Mouse (Mus musculus): ENCODE measurements around the gene Shc3. TPM values are rescaled to one million over a fixed set of nuclear protein-coding genes. Genes with fewer than 3 reads are reported as not detected.
A peak's percentile ranks its signal among the peaks of the same experiment; 100 is the strongest.

Shc3 gene
- total and polyA plus RNA-seq, 3 experiments: 0.15 to 0.40 TPM; not detected in 1

GRCm38 (mm10) chr13:51391359-51391916 is 177.8 kb downstream of the Shc3 start:
- H3K9me3 ChIP-seq (replicated peaks; ENCODE audit: low read length): peaks cover 21% of the 10 kb centered on the region
- peak overlapping the region; percentile 68 for H3K9ac ChIP-seq (ENCODE audit: insufficient read depth, low read depth)
- dilution Hi-C loops (cut with MboI; ENCODE audit: extremely low pct_ligation_motif_present, extremely low pct_unique_long_range_greater_than_20kb, low sequenced_read_pairs): no loop called here
- H3K27me3 ChIP-seq (replicated peaks): no peaks in the 10 kb centered on the region
- H3K36me3 ChIP-seq (replicated peaks in 1 of 2; ENCODE audit: control insufficient read depth in 1 of 2, insufficient read depth in 1 of 2, low read length in 1 of 2): no peaks in the 10 kb centered on the region
- no peaks in the 10 kb centered on the region for H3K79me2 ChIP-seq (replicated peaks; ENCODE audit: control insufficient read depth, extremely low read depth, insufficient read depth, poor library complexity, severe bottlenecking)
- in situ Hi-C loops (cut with MboI; ENCODE audit: low pct_ligation_motif_present, low pct_unique_long_range_greater_than_20kb, low sequenced_read_pairs): loop anchor here (5.0 kb wide), 1 partner anchor 69 kb away; no protein-coding TSS in a partner anchor
- H3K4me3 ChIP-seq (replicated peaks in 1 of 3; ENCODE audit: low read depth in 2 of 3, low read length in 2 of 3, poor library complexity in 1 of 3): peak overlapping the region; percentile 10 to 32 (median 29)
- TF ChIP-seq IRF4 (IDR thresholded peaks at IDR 0.05; ENCODE audit: low read depth, low read length) (peak; percentile 87), NELFE (IDR thresholded peaks at IDR 0.05; ENCODE audit: low read depth, low read length) (no peak; the same call in none of the 2 replicates), HCFC1 (IDR thresholded peaks at IDR 0.05; ENCODE audit: low read depth, low read length) (peak; percentile 48; the same call in 1 of the 2 replicates), MAX (IDR thresholded peaks at IDR 0.05; ENCODE audit: low read length) (peak; percentile 73), UBTF (IDR thresholded peaks at IDR 0.05; ENCODE audit: low read depth, low read length) (no peak), EP300 (IDR thresholded peaks at IDR 0.05; ENCODE audit: low read length) (peak; percentile 96), ZC3H11A (IDR thresholded peaks at IDR 0.05; ENCODE audit: low read depth, low read length) (no peak), ZNF384 (IDR thresholded peaks at IDR 0.05; ENCODE audit: low read depth, low read length) (no peak), USF2 (conservative IDR thresholded peaks at IDR 0.05; ENCODE audit: low read depth, low read length) (no peak), ZKSCAN1 (IDR thresholded peaks at IDR 0.05; ENCODE audit: borderline replicate concordance, low read depth, low read length) (no peak), MAZ (IDR thresholded peaks at IDR 0.05; ENCODE audit: low read depth, low read length) (peak; percentile 95), CHD1 (IDR thresholded peaks at IDR 0.05; ENCODE audit: low read depth, low read length) (peak; percentile 95), POLR2A (IDR thresholded peaks at IDR 0.05; ENCODE audit: low read depth, low read length) (no peak), KAT2A (IDR thresholded peaks at IDR 0.05; ENCODE audit: insufficient replicate concordance, low read length) (0 out of 2 replicates have a peak, but pooled peaks have one; percentile 26), CHD2 (IDR thresholded peaks at IDR 0.05; ENCODE audit: low read length) (peak; percentile 97), USF1 (IDR thresholded peaks at IDR 0.05; ENCODE audit: low read depth, low read length) (no peak), JUND (conservative IDR thresholded peaks at IDR 0.05; ENCODE audit: low read depth, low read length) (0 out of 2 replicates have a peak, but pooled peaks have one; percentile 25), MAFK (IDR thresholded peaks at IDR 0.05; ENCODE audit: insufficient replicate concordance, low read length) (peak; percentile 68; the same call in 1 of the 2 replicates), TCF12 (IDR thresholded peaks at IDR 0.05; ENCODE audit: low read depth, low read length) (peak; percentile 93), MYC (IDR thresholded peaks at IDR 0.05; ENCODE audit: low read depth, low read length) (peak; percentile 69; the same call in 1 of the 2 replicates), GABPA (IDR thresholded peaks at IDR 0.05; ENCODE audit: insufficient replicate concordance, low read depth, low read length) (no peak), SIN3A (IDR thresholded peaks at IDR 0.05; ENCODE audit: low read length) (peak; percentile 83), POLR2AphosphoS2 (IDR thresholded peaks at IDR 0.05; ENCODE audit: low read depth, low read length) (0 out of 2 replicates have a peak, but pooled peaks have one; percentile 30), NRF1 (IDR thresholded peaks at IDR 0.05; ENCODE audit: low read depth, low read length) (peak; percentile 5; the same call in 1 of the 2 replicates), SMC3 (IDR thresholded peaks at IDR 0.05; ENCODE audit: low read depth, low read length) (peak; percentile 27; the same call in 1 of the 2 replicates), ETS1 (conservative IDR thresholded peaks at IDR 0.05; ENCODE audit: low read depth, low read length) (peak; percentile 93), E2F4 (IDR thresholded peaks at IDR 0.05; ENCODE audit: insufficient replicate concordance, low read depth, low read length) (no peak), ZMIZ1 (IDR thresholded peaks at IDR 0.05; ENCODE audit: low read depth, low read length) (peak; percentile 35; the same call in 1 of the 2 replicates), RCOR1 (conservative IDR thresholded peaks at IDR 0.05; ENCODE audit: low read depth, low read length) (peak; percentile 91), MEF2A (IDR thresholded peaks at IDR 0.05; ENCODE audit: borderline replicate concordance, low read depth, low read length) (peak; percentile 93), JUN (IDR thresholded peaks at IDR 0.05; ENCODE audit: insufficient read depth, low read depth, low read length) (no peak), CTCF (conservative IDR thresholded peaks at IDR 0.05 in 1 of 2, IDR thresholded peaks at IDR 0.05 in 1 of 2; ENCODE audit: low read depth in 2 of 2, low read length in 2 of 2) (no peak), RAD21 (IDR thresholded peaks at IDR 0.05; ENCODE audit: low read depth, low read length) (no peak; the same call in none of the 2 replicates), TBP (conservative IDR thresholded peaks at IDR 0.05; ENCODE audit: low read depth, low read length) (0 out of 2 replicates have a peak, but pooled peaks have one; percentile 62), BHLHE40 (IDR thresholded peaks at IDR 0.05; ENCODE audit: low read depth, low read length) (peak; percentile 87), PAX5 (IDR thresholded peaks at IDR 0.05; ENCODE audit: low read length) (no peak), ELF1 (IDR thresholded peaks at IDR 0.05; ENCODE audit: low read depth, low read length) (0 out of 2 replicates have a peak, but pooled peaks have one; percentile 20), MXI1 (IDR thresholded peaks at IDR 0.05; ENCODE audit: low read depth, low read length) (peak; percentile 75)
- peak overlapping the region; percentile 93 for H3K27ac ChIP-seq (ENCODE audit: insufficient read depth, low read depth)
- peak overlapping the region; percentile 69 for H3K4me2 ChIP-seq (ENCODE audit: insufficient read depth, low read depth, poor library complexity, severe bottlenecking)
- H3K4me1 ChIP-seq (ENCODE audit: control insufficient read depth in 1 of 2, insufficient read depth in 2 of 2): peaks cover 38 to 69% of the 10 kb centered on the region in 2 experiments
- peak; percentile 89 for DNase-seq (ENCODE audit: extremely low read depth)

Data from CH12.LX (cell line).